Mouse (Mus musculus): ENCODE data around the gene Cep63. TPM values are rescaled to one million over a fixed set of nuclear protein-coding genes. Genes with fewer than 3 reads are reported as not detected.

The Cep63 gene
- polyA plus RNA-seq, 1 experiment: 24.3 TPM

DNA sequence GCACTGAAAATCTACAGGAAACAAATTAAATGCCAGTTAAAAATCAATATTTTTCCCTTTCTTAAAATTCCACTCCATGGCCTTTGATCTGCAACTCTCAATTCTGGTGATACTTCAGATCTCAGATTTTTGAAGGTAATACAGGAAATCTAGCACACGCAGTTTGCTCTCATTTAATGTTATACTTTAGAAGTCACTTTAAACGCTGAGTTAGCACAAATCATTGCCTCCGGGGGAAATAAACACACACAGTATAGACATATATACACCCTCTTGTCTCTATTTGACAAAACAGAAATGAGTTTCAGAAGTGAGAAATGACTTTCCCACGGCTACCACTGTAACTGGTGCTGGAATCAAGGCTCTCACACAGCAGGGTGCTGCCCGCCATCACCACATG lies 39.0 kb downstream of the Cep63 start:
- H3K27ac ChIP-seq (ENCODE audit: insufficient read depth, low read depth, low read length): no peak overlapping the region
- no peaks in the 10 kb centered on the region for H3K4me1 ChIP-seq (ENCODE audit: control insufficient read depth, insufficient read depth, low read length)

DNA sequence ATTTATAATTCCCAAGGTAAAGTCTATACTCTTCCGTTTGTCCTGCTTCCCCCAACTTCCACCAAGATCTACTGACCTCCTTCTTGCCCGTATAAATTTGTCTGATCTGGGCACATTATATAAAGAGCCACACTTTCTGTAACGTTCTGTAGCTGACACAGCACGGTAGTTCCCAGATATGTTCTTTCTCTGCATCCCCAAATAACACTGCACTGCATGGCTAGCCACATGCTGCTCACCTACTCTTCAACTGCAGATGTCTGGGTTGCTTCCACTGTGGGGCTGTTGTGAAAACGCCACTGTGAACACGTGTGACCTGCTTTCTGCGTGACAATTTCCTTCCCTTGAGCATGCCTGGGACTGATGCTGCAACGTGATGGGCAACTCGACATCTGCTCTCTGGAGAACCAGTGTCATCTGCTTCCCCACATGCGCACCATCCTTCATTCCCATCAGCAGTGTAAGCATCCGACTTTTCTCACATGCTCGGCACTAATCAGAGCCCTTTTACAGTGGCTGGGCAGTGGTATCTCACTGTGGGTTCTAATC lies 44.3 kb downstream of the Cep63 start:
- Histone ChIP-seq H3K27ac (ENCODE audit: insufficient read depth, low read depth, low read length) (no peak overlapping the region), H3K4me3 (ENCODE audit: insufficient read depth, low read length) (no peak overlapping the region), H3K4me1 (ENCODE audit: control insufficient read depth, insufficient read depth, low read length) (peaks cover 5% of the 10 kb centered on the region)
- no peak for TF ChIP-seq POLR2A (IDR thresholded peaks at IDR 0.05; ENCODE audit: borderline replicate concordance, low read depth, low read length)
- TF ChIP-seq CTCF (IDR thresholded peaks at IDR 0.05; ENCODE audit: low read depth, low read length): no peak

More for the DNA sequence above, 39.0 kb downstream of the Cep63 start:
- no peak for TF ChIP-seq CTCF (IDR thresholded peaks at IDR 0.05; ENCODE audit: low read depth, low read length)
- TF ChIP-seq POLR2A (IDR thresholded peaks at IDR 0.05; ENCODE audit: borderline replicate concordance, low read depth, low read length): no peak
- H3K4me3 ChIP-seq (ENCODE audit: insufficient read depth, low read length): no peak overlapping the region

DNA sequence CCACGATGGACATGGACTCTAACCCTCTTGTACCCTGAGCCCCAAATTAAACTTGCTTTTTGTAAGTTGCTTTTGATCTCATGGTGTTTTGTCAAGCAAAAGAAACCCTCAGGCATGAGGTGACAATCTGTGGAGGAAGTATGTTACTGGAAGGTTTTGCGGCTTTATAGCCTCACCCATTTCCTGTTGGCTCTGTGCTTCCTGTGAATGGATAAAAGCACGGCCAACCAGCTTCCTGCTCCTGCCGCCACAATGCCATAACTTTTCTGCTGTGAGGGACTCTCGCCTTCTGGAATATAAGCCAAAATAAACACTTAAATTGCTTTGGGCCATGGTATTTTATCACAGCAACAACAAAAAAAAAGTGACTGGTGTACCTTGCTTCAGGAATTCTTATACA lies 48.9 kb downstream of the Cep63 start:
- Histone ChIP-seq H3K4me1 (ENCODE audit: control insufficient read depth, insufficient read depth, low read length) (peaks cover 5% of the 10 kb centered on the region), H3K4me3 (ENCODE audit: insufficient read depth, low read length) (no peak overlapping the region), H3K27ac (ENCODE audit: insufficient read depth, low read depth, low read length) (peak overlapping the region; percentile 24; the same call in 1 of the 2 replicates)
- TF ChIP-seq CTCF (IDR thresholded peaks at IDR 0.05; ENCODE audit: low read depth, low read length): no peak
- TF ChIP-seq POLR2A (IDR thresholded peaks at IDR 0.05; ENCODE audit: borderline replicate concordance, low read depth, low read length): no peak

DNA sequence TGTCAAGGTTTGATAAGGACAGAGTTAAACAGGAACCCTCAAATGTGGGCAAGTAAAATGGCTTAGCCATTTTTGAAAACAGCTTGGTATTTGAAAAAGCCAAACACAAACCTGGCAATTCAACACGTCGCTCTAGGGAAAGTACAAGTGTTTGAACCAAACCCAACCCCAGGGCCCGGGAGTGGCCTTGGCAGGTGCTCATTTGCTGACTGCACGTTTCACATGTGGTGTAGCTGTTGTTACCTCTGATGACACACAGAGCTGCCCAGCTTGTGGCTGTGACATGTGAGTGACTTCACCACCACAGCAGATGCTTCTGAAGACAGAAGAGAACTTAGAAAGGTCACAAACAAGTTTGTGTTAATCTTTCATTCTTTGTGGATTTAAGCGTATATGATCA lies 53.4 kb downstream of the Cep63 start:
- Histone ChIP-seq H3K4me1 (ENCODE audit: control insufficient read depth, insufficient read depth, low read length) (peaks cover 5% of the 10 kb centered on the region), H3K4me3 (ENCODE audit: insufficient read depth, low read length) (no peak overlapping the region)
- no peak for TF ChIP-seq CTCF (IDR thresholded peaks at IDR 0.05; ENCODE audit: low read depth, low read length)
- TF ChIP-seq POLR2A (IDR thresholded peaks at IDR 0.05; ENCODE audit: borderline replicate concordance, low read depth, low read length): no peak

DNA sequence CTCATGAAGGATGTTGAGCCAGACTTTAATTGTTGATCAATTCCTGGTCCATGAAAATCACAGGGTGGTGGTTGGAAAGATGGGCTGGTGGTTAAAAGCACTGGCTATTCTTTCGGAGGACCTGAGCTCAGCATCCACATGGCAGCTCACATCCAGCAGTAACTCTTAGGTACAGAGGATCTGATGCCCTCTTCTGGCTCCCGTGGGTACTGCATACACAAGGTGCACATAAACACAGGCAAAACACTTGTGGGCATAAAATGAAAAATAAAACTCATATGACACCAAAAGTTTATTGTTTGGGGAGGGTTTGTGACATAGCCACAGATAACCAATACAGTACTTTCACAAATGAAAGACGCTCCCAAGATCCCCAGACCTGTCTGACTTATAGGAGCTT lies 67.9 kb downstream of the Cep63 start:
- no peak overlapping the region for H3K27ac ChIP-seq (ENCODE audit: insufficient read depth, low read depth, low read length)
- no peak for TF ChIP-seq POLR2A (IDR thresholded peaks at IDR 0.05; ENCODE audit: borderline replicate concordance, low read depth, low read length)
- no peak for TF ChIP-seq CTCF (IDR thresholded peaks at IDR 0.05; ENCODE audit: low read depth, low read length)
- no peak overlapping the region for H3K4me3 ChIP-seq (ENCODE audit: insufficient read depth, low read length)
- no peaks in the 10 kb centered on the region for H3K4me1 ChIP-seq (ENCODE audit: control insufficient read depth, insufficient read depth, low read length)

More for the DNA sequence above, 53.4 kb downstream of the Cep63 start:
- no peak overlapping the region for H3K27ac ChIP-seq (ENCODE audit: insufficient read depth, low read depth, low read length)

DNA sequence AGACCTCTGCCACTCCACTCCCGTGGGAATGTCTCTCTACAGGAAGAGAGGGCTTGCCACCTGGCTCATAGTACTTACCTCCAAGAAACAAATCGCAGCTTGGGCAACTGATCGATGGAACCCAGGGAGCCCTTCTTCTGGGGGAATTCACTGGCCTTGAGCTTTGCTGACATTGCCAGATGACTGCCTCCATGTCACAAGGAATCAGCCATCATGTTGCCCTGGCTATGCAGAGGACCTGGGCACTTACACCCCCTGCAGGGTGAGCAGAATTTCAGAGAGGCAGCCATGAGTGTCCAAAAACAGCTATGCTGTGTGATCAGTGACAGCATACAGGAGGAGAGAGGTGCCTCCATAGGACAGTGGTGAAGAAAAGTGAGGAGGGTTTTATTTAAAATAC lies 72.6 kb downstream of the Cep63 start:
- no peak overlapping the region for H3K27ac ChIP-seq (ENCODE audit: insufficient read depth, low read depth, low read length)
- peaks cover 12% of the 10 kb centered on the region for H3K4me1 ChIP-seq (ENCODE audit: control insufficient read depth, insufficient read depth, low read length)
- TF ChIP-seq POLR2A (IDR thresholded peaks at IDR 0.05; ENCODE audit: borderline replicate concordance, low read depth, low read length): no peak
- TF ChIP-seq CTCF (IDR thresholded peaks at IDR 0.05; ENCODE audit: low read depth, low read length): no peak
- H3K4me3 ChIP-seq (ENCODE audit: insufficient read depth, low read length): no peak overlapping the region

DNA sequence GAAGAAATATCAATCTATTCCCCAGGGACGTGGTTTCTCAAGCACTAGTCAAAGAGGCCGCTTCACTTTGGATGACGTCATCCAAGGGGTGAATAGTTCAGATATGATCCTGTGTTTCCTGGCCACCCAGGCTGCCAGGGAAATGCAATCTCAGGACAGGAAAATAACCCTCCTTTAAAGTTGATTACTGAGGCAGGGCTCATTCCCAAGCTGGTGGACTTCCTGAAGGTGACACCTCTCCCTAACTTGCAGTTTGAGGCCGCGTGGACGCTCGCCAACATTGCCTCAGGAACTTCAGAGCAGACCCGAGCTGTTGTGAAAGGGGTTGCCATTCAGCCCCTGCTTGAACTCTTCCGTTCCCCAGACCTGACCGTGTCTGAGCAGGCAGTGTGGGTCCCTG lies 74.6 kb downstream of the Cep63 start:
- peaks cover 12% of the 10 kb centered on the region for H3K4me1 ChIP-seq (ENCODE audit: control insufficient read depth, insufficient read depth, low read length)
- TF ChIP-seq POLR2A (IDR thresholded peaks at IDR 0.05; ENCODE audit: borderline replicate concordance, low read depth, low read length): no peak
- no peak for TF ChIP-seq CTCF (IDR thresholded peaks at IDR 0.05; ENCODE audit: low read depth, low read length)
- no peak overlapping the region for H3K27ac ChIP-seq (ENCODE audit: insufficient read depth, low read depth, low read length)
- H3K4me3 ChIP-seq (ENCODE audit: insufficient read depth, low read length): no peak overlapping the region

DNA sequence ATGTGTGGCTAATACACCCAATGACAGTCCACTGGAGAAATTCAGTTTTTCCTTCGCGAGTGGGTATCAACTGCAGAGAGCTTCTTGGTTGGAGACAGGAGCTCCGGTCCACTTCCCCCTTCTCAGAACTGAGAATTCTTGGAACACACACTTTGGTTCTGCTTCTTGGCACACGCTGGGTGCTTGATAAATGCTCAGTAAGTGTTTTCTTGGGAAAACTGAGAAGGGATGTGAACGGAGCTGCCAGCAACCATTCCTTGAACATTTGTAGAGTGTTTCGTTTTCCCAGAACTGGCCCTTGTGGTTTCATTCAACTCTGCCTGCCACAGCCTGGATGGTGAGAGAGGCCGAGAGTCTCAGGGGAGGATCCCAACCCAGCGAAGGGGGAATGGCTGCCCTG lies 77.1 kb downstream of the Cep63 start:
- H3K27ac ChIP-seq (ENCODE audit: insufficient read depth, low read depth, low read length): no peak overlapping the region
- H3K4me3 ChIP-seq (ENCODE audit: insufficient read depth, low read length): no peak overlapping the region
- peaks cover 12% of the 10 kb centered on the region for H3K4me1 ChIP-seq (ENCODE audit: control insufficient read depth, insufficient read depth, low read length)
- no peak for TF ChIP-seq POLR2A (IDR thresholded peaks at IDR 0.05; ENCODE audit: borderline replicate concordance, low read depth, low read length)
- TF ChIP-seq CTCF (IDR thresholded peaks at IDR 0.05; ENCODE audit: low read depth, low read length): no peak

DNA sequence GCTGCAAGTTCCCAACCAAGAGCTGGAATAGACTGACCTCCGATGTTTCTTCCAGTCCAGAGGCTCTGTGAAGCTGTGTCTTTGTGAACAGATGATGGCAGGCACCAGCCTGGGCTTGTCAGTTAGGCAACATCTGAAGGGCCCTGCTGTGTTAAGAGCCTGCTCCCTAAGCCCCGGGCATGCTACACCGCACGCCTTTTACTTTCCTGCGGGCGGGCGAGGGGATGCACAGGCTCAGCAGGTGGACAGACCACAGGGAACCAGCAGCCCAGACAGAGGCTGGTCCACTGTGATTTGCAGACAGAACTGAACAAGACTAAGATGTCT lies 79.3 kb downstream of the Cep63 start:
- H3K27ac ChIP-seq (ENCODE audit: insufficient read depth, low read depth, low read length): no peak overlapping the region
- peaks cover 18% of the 10 kb centered on the region for H3K4me1 ChIP-seq (ENCODE audit: control insufficient read depth, insufficient read depth, low read length)
- TF ChIP-seq POLR2A (IDR thresholded peaks at IDR 0.05; ENCODE audit: borderline replicate concordance, low read depth, low read length) (no peak), CTCF (IDR thresholded peaks at IDR 0.05; ENCODE audit: low read depth, low read length) (no peak)
- H3K4me3 ChIP-seq (ENCODE audit: insufficient read depth, low read length): no peak overlapping the region

DNA sequence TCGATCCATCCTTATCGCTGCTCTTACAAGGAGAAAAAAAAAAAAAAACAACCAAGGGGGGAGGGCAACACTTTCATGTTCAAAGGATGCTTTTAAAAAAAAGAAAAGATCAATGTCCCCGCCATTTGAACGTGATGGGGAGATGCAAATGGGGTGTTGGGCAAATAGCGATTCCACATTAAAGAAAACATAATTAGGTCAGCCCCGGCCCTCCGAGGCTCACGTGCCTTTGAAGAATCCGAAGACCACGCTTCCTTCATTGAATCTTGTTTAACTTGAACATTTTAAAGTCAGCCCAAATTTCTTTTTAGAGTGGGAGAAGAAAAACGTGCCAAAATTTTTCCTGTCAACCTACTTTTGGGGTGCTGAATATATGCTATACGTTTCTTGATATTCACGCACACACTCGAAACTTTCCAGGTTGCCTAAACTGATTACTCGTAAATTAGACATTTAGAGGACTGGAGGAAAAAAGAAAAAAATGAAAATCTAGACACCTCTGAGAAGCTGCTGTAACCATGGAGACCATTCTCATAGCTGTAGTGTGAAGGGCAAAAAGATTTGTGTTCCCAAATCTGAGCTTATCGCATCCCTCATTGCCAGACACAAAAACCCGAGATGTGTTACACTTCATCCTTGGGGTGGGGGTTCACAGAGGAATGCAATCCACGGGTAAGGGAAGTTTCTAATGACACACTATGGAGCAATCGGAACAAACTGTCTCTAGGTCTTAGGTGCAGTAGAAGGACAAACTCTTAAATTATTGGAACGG lies 79.9 kb downstream of the Cep63 start:
- Histone ChIP-seq H3K27ac (ENCODE audit: insufficient read depth, low read depth, low read length) (no peak overlapping the region), H3K4me3 (ENCODE audit: insufficient read depth, low read length) (no peak overlapping the region), H3K4me1 (ENCODE audit: control insufficient read depth, insufficient read depth, low read length) (peaks cover 19% of the 10 kb centered on the region)
- TF ChIP-seq POLR2A (IDR thresholded peaks at IDR 0.05; ENCODE audit: borderline replicate concordance, low read depth, low read length) (no peak), CTCF (IDR thresholded peaks at IDR 0.05; ENCODE audit: low read depth, low read length) (no peak)

All from bone marrow macrophage, adult 2 months (primary cell).